Mouse (Mus musculus): ENCODE data around the gene Sh3bp2.

DNA sequence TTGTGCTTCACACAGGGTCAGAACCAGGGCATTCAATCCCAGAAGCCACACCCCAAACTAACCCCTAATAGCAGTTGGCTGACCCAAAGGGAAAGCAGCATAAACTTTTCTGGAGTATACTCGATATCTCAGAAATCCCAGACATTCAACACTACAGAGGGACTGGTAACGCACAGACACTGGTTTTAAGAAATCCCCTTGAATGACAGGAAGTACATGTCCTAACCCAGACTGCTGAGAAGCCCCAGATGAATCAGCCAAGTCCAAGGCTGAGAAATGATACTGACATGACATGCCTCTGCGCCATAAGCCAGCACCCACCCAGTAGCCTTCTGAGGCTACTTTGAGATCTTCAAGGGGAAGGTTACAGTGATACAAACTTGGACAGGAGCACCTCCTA is 24.1 kb upstream of the Sh3bp2 start:
- TF ChIP-seq CTCF (IDR thresholded peaks at IDR 0.05) = no peak
- TF ChIP-seq POLR2A (IDR thresholded peaks at IDR 0.05; ENCODE audit: insufficient read depth, low read depth, low read length) = no peak
